Mouse (Mus musculus): ENCODE data around the gene Kat7. TPM values are rescaled to one million over a fixed set of nuclear protein-coding genes. Genes with fewer than 3 reads are reported as not detected.

The Kat7 gene
- total RNA-seq, 2 experiments from 2014 or later = 33.8 to 41.5 TPM

DNA sequence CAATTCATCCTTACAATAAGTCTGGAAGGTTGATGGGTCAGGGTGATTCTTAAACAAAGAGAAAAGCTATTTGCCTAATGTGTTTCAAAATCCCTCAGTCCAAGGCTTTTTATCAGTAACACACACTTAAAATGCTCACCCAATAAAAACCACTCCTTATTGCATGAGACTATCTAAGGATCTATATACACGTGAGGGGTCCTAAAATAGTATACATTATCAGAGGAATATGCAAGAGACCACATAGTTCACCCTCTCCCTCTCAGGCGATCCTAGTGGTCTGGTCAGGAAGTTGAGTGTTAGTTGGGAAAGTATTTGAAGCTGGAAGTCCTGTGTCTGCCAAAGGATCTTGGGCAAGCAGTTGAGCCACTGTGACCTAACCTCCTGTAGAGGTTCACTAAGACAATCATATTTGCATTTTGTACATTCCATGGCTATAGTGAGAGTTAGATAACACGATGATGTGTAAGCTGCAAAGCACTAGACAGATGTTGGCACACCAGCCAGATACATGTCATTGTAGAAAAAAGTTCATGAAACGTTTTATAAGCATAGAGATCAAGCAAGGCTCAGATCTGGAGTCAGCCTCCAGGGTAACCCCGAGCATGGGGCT lies 24.5 kb upstream of the Kat7 start:
- no peak for ATAC-seq (replicated peaks; ENCODE audit: low FRiP score, poor library complexity, severe bottlenecking)

- peak; percentile 65 for ATAC-seq (replicated peaks; ENCODE audit: low FRiP score, poor library complexity, severe bottlenecking)
Observed at GRCm38 (mm10) chr11:95333805-95334204, 23.8 kb upstream of the Kat7 start.

- ATAC-seq (replicated peaks; ENCODE audit: low FRiP score, poor library complexity, severe bottlenecking) = no peak
Observed at GRCm38 (mm10) chr11:95333209-95333608, 23.2 kb upstream of the Kat7 start.

GRCm38 (mm10) chr11:95330662-95331061 lies 20.6 kb upstream of the Kat7 start:
- no peak for ATAC-seq (replicated peaks; ENCODE audit: low FRiP score, poor library complexity, severe bottlenecking)

DNA sequence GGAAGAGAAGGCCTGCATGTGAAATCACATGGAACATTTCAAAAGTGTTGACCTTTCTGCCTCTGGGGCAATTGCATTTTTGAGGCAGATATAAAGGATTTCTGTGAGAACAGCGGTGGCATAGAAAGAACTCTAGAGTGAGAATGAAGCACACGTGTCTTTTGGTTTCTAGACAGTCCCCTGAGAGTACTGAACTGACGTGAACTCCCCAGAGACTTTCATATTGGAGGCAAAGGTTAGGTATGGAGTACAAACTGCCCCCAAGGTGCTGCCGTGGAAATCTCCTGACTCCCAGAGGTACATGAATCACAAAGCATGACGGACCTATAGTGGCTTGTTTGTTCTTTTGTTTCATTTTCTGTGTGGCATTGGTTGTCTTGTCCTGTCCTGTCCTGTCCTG lies 18.6 kb upstream of the Kat7 start:
- no peak for ATAC-seq (replicated peaks; ENCODE audit: low FRiP score, poor library complexity, severe bottlenecking)

- no peak for ATAC-seq (replicated peaks; ENCODE audit: low FRiP score, poor library complexity, severe bottlenecking)
Observed at GRCm38 (mm10) chr11:95326243-95326642, 16.2 kb upstream of the Kat7 start.

GRCm38 (mm10) chr11:95325832-95326231 lies 15.8 kb upstream of the Kat7 start:
- ATAC-seq (replicated peaks; ENCODE audit: low FRiP score, poor library complexity, severe bottlenecking) = no peak

GRCm38 (mm10) chr11:95324181-95324580 lies 14.1 kb upstream of the Kat7 start:
- no peak for ATAC-seq (replicated peaks; ENCODE audit: low FRiP score, poor library complexity, severe bottlenecking)

DNA sequence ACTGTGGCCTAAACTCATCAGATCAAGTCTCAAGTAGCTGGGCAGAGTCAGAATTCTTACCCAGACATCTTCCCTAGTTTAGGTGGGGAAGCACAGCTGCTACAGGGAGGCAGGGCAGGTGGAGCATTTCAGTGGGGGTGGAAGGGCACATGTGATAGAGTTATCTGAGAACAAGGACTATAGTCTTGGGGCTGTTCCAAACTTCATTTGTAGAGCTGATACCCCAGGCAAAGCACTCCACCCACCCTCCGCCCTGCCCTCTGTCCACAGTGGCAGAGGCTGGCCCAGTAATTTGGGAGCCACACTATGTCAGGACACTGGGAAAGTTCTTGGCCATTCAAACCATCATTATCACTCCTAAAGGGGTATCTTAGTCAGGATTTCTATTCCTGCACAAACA lies 10.0 kb upstream of the Kat7 start:
- ATAC-seq (replicated peaks; ENCODE audit: low FRiP score, poor library complexity, severe bottlenecking) = peak; percentile 88

DNA sequence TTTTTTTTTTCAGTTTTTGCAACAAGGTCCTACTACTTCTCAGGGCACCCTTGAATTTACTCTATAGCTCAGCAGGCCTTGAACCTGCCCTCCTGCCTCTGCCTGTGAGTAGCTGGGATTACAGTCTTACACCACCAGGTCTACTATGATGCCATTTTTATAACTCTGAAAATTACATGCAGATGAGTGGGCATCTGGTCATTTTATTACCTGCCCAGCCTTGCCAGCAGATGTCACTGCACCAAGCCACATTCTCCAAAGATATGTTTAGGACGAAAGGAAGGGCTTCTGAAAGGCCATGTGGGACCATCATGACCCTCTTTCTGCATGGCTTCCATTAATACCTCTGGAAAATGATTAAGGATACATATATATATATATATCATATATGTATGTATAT lies 9.5 kb upstream of the Kat7 start:
- peak; percentile 69 for ATAC-seq (replicated peaks; ENCODE audit: low FRiP score, poor library complexity, severe bottlenecking)

GRCm38 (mm10) chr11:95318116-95318515 lies 8.1 kb upstream of the Kat7 start:
- ATAC-seq (replicated peaks; ENCODE audit: low FRiP score, poor library complexity, severe bottlenecking) = peak; percentile 85

GRCm38 (mm10) chr11:95315215-95315955 lies 5.3 kb upstream of the Kat7 start:
- no peak for ATAC-seq (replicated peaks; ENCODE audit: low FRiP score, poor library complexity, severe bottlenecking)

GRCm38 (mm10) chr11:95311425-95311807 lies 1.4 kb upstream of the Kat7 start:
- ATAC-seq (replicated peaks; ENCODE audit: low FRiP score, poor library complexity, severe bottlenecking) = no peak

GRCm38 (mm10) chr11:95310648-95311424 lies 790 bp upstream of the Kat7 start:
- ATAC-seq (replicated peaks; ENCODE audit: low FRiP score, poor library complexity, severe bottlenecking) = no peak; the same call in 1 of the 2 replicates

DNA sequence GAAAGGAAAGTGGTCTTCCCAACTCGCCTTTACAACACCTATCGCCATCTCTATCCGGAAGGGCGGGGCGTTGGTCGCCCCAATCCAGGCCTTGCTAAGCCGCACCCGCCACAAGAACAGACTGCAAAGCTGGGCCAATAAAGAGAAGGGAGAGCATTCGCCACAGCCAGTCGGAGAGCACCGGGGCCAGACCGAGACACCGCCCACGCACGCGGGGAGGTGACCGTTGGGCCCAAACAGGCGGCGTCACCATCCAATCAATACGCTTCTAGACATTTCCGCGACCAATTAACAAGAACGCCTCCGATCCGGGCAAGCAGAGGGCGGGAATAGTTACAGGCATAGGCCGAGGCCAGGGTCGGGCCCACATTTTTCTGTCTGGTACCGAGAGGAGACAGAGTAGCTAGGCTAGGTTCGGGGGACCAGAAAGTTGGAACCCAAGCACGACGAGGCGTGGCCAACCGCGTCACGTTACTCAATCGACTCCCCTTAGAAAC lies 488 bp downstream of the Kat7 start:
- ATAC-seq (replicated peaks; ENCODE audit: low FRiP score, poor library complexity, severe bottlenecking) = peak; percentile 92

DNA sequence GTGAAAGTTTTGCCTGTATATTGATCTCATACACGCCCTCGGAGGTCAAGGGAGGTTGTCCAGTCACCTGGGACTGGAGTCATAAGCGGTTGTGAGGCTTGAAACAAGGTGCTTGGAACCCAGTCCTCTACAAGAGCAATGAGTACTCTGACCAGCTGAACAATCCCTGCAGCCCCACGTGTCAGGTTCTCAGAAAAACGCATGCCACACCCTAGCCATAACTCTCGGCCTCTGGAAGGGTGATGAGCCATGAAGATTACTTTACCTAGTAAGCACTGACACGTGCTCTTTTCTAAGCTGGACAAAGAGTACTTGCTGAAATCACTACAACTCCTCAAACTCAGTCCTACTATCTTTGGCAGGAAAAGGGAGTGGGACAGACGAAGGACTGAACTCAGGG lies 2.5 kb downstream of the Kat7 start:
- no peak for ATAC-seq (replicated peaks; ENCODE audit: low FRiP score, poor library complexity, severe bottlenecking)

- no peak for ATAC-seq (replicated peaks; ENCODE audit: low FRiP score, poor library complexity, severe bottlenecking)
Observed at GRCm38 (mm10) chr11:95305600-95305999, 4.4 kb downstream of the Kat7 start.

DNA sequence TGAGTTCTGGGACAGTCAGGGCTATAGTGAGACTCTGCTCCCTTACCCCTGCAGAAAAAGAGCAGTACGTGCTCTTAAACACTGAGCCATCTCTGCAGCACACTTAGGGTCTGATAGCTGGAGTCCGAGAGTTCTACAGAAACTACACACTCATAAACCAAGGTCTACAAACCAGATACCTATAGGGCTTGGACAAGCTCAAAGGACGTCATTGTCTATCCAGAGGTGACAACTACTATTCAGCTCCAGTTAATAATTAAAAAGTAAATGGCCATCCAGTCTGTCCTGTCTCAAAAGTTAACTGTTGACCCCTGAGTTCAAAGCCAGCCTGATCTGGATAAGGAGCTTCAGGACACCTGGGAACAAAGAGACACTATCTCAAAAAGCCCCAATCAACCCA lies 8.3 kb downstream of the Kat7 start:
- no peak for ATAC-seq (replicated peaks; ENCODE audit: low FRiP score, poor library complexity, severe bottlenecking)

DNA sequence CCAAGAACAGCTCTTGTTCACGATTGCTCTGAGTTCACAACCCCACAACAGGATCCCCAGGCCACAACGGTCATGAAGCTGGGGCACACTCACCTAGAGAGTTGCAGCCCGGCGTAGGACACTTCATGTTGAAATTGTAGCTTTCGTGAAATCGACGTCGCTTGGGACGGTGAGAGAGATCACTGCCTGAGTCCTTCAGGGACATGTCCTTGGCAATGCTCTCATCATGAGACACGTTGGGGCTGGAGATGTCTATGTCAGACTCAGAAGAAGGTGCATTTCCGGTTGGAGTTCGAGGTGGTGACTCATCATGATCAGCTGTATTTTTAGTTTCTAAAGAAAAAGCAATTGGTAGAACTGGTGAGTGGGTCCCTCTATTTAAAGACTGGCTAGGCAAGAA lies 10.2 kb downstream of the Kat7 start:
- no peak for ATAC-seq (replicated peaks; ENCODE audit: low FRiP score, poor library complexity, severe bottlenecking)

GRCm38 (mm10) chr11:95298146-95298545 lies 11.9 kb downstream of the Kat7 start:
- peak; percentile 92 for ATAC-seq (replicated peaks; ENCODE audit: low FRiP score, poor library complexity, severe bottlenecking)

DNA sequence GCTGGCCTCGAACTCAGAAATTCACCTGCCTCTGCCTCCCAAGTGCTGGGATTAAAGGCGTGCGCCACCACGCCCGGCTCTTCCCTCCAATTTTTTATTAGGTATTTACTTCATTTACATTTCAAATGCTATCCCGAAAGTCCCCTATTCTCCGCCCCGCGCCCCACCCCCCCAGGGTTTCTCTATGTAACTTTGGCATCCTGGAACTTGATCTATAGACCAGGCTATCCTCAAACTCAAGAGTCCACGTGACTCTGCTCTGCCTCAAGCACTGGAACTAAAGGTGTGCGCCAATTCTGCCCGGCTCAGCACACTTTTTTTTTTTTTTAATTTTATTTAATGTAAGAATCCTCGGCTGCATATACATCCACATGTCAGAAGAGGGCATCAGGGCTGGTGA lies 14.3 kb downstream of the Kat7 start:
- ATAC-seq (replicated peaks; ENCODE audit: low FRiP score, poor library complexity, severe bottlenecking) = no peak
